Mouse (Mus musculus) spleen, adult 12 weeks (tissue): ENCODE data around the gene U2af1.
"Not testable (repeated sequence)": the region's sequence is repeated elsewhere in the genome, so short reads cannot be mapped to it uniquely, and the experiment has no call there.

ENCODE experiments used
- DNase-seq: peaks from one replicate; pipeline ENCODE4 v3.0.0; 2022; ENCODE audit warnings: low spot score

The U2af1 gene

DNA sequence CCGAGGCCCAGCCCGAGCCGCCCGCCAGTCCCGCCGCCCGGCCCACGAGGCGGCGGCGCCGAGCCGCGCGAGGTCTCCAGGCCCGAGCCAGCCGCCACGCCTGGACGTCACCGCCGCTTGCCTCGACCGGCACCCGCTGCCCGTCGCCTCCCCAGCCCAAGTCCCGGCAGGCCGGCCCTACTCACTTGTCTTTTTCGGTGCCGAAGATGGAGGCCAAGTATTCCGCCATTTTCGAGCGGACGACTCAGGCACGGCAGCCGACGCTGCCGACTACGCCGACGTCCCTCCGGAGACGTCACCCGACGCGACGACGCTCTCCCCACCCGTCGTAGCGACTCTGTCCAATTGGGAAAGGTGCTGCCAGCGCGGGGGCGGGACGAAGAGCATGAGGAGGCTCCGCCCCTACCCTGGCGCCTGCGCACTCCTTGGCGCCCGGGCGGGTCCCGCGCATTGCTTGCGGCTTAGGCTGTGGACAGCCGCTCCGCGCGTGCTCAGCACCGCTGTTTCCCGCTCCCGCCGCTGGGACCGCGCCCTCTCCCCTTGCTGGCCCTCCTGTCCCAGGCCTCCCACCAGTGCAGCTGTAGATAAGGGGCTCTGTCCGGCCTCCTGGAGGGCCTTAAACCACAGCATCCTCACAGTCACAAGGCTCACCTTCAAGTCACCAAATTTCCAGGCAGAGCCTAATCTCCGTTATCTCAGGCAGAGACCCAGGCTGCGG, at the start of gene U2af1:
Gene U2af1 (minus strand): TSS at position 425 of the 718 bp plus-strand sequence.
- peak; percentile 98 for DNase-seq

- no peak for DNase-seq
These were observed 46.8 kb upstream of the U2af1 start for GRCm38 (mm10) chr17:31705271-31706020.

GRCm38 (mm10) chr17:31703276-31703980, 44.7 kb upstream of the U2af1 start:
- DNase-seq: no peak

DNA sequence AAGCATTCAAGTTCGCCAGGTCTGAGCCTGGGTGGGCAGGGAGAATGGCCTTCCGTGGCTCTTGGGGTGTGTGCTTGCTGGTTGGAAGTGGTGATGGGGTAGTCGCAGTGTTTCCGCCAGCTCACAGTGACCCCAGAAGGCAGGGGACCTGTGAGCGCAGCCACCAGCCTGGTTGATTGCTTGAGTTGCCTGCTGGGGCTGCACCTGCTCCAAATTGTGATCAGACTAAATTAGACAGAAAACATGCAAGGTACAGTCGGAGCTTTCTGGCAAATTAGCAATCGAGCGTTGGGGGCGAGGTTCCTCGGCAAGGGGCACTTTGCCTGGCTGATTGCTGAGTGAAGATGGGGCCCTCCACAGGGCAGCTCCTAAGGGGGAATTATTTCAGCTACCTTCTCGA, 39.7 kb upstream of the U2af1 start:
- DNase-seq: no peak

GRCm38 (mm10) chr17:31695356-31695755, 36.7 kb upstream of the U2af1 start:
- DNase-seq: not testable (repeated sequence)

DNA sequence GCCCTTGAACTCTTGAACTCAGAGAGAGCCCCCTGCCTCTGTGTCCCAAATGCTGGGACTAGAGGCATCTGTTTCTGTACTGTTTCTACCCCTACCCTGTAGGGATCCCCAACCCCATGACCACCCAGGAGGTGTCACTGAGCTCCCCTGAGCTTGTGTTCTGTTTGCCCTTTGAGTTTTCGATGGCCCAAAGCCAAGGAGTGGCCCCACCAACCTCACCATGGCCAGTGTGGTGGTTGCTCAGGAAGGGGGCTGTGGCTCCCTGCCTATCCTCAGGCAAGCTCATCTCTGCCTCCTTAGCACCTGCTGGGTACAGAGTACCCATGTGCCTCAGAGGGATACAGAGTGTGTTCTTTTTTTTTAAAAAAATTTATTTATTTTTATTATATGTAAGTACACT, 36.3 kb upstream of the U2af1 start:
- no peak for DNase-seq

DNA sequence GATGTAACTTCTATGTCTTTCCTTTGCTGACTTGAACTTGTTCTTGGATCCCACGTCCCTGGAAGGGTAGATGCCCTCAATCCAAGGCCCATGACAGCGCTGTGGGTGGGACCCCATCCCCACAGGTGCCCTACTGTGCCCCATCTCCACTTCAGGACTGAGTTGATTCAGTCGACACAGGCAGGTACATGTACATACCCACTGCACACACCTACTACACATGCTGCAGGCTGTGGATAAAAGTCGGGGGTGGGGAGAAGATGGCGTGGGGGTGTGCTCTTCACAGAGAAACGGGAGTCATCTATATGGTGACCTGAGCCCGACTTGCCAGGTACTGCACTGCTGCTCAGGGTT, 35.3 kb upstream of the U2af1 start:
- no peak for DNase-seq

- DNase-seq: peak; percentile 47
These were observed 34.8 kb upstream of the U2af1 start for GRCm38 (mm10) chr17:31693330-31694022.

DNA sequence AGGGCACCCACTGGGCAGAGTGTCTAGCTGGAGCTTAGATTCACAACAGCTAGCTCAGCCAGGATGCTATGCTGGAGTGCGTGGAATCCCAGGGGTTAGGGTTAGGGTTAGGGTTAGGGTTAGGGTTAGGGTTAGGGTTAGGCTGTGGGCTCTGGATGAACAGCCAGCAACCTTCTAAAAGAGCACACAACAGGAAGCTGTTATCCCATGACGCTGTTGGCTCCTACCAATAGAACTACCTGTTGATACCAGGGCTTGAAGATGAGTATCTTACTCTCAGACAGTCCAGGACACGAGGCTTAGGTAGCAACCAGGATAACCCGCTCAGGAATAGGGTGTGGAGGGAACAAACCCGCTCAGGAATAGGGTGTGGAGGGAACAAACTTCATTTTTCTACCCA, 34.2 kb upstream of the U2af1 start:
- DNase-seq: no peak

DNA sequence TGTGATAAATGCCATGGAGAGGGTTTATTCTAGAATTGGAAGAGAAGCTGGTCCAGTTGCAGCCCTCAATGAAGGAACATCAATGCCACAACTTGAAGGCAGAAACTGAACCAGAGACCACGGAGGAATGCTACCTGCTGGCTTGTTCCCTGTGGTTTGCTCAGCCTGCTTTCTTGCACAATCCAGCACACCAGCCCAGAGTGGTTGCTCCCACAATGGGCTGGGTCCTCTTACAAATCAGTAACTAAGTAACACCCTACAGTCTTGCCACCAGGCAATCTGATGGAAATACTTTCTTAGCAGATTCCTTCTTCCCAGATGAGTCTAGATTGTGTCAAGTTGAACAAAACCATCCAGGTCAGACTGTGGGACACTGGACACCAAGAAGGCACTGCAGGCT, 30.9 kb upstream of the U2af1 start:
- DNase-seq: no peak

GRCm38 (mm10) chr17:31688112-31688511, 29.4 kb upstream of the U2af1 start:
- DNase-seq: no peak

DNA sequence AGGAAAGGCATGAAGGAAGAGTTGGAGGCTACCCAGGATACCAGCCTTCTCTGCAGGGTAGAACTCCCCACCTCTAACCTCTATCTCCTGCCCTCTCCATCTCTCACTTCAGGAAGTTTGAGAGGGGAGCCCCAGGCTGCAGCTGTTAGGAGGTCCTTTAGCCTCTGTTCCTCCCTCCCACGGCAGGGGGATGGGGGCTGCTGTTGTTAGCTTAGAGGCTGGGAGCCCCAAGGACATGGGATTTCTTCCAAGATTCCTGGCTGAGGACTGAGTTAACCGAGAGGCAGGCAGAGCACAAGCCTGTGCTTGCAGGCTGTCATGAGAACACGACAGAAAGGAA, 27.5 kb upstream of the U2af1 start:
- DNase-seq: no peak

GRCm38 (mm10) chr17:31685514-31686224, 27.0 kb upstream of the U2af1 start:
- peak; percentile 53 for DNase-seq

DNA sequence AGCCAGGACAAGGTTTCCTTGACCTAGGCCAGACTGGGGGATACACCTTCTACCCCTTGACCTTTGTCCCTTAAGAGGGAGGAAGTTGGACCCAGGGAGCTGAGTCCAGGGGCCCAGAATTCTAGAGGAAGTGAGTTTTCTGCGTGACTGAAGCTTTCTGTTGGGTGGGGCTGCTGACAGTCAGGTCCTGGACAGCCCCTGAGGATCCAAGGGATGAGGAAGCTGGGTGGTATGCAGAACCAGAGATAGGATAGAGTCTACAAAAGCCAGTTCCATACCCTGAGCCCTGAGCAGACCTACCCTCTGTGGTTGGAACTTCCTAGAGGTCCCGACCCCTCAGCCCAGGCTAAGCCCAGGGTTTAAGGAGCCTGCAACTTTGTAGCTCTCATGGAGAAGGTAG, 21.8 kb upstream of the U2af1 start:
- DNase-seq: no peak

DNA sequence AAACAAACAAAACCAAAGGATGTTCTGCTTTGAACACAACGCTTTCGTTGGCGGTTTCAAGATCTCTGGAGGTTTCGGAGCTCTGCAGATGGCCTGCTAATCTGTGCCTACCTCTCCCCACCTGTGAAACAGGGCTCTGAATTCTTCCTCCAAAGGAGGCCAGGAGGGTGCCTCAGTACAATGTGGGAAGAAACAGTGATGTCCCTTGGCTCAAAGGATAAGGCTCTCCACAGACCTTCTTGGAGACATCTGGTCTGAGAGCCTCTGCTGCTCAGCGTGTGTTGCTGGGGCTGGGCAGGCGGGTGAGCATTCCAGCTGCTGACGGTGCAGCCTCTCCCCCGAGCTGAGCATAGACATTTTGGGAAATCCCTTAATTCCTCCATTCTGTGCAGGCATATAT, 18.8 kb upstream of the U2af1 start, which contains the start of gene Cryaa:
Gene Cryaa (plus strand): TSS at position 301 of the 400 bp plus-strand sequence.
- DNase-seq: no peak

GRCm38 (mm10) chr17:31674426-31674825, 15.7 kb upstream of the U2af1 start:
- no peak for DNase-seq

GRCm38 (mm10) chr17:31672279-31672678, 13.6 kb upstream of the U2af1 start:
- no peak for DNase-seq

DNA sequence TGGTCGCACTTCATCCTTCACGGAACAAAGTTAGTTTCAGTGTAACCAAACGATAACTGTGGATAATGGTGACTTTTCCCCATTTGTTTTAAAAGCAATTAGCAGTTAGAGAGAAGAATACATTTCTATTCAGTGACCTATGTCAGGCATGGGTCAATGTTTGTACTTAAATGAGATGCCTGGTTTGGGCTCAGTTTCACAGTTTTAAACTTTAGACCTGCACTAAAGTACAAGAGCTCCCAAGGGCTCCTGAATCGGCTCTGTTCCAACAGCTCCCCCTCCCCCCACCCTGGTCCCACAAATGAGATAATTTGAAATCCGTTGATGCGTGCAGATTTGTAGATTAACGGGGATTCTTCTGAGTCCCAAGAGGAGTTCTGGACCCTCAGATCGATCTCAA, 13.0 kb upstream of the U2af1 start:
- no peak for DNase-seq

- DNase-seq: no peak
These were observed 11.5 kb upstream of the U2af1 start for GRCm38 (mm10) chr17:31670163-31670562.

DNA sequence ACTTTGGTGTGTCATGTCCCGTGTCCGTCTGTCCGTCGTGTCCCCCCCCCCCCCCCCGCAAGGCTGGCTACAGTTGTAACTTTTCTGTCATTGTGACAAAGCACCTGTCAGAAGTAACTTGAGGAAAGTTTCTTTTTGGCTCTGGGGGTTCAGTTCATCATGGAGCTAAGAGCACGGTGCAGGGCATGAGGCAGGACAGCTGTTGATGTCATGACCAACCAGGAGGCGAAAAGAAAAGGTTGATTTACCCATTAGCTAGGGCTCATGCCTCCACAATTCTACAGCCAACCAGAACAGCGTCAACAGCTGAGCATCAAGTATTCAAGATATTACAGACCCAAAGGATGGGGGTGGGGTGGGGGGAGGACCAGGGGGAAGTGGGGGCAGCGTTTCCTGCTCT, 9.6 kb upstream of the U2af1 start:
- no peak for DNase-seq

DNA sequence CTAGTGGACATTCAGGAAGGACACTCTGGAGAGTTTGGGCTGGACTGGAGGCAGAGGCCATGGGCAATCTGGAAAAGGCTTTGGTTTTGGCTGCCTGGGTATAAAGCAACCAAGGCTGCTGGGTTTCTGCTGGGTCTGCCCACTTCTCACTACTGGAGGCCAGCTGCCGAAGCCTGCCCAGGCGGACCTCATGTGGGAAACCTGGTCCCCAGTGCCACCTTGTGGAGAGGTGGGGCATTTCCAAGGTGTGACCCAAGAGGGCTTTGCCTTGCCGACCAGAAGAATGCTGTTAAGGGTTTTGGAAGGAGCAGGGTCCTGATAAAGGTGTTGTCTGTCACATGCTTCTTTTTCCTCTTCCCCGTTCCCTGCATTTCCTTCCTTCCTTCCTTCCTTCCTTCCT, 6.1 kb upstream of the U2af1 start:
- DNase-seq: peak; percentile 65

GRCm38 (mm10) chr17:31662855-31663254, 4.2 kb upstream of the U2af1 start:
- DNase-seq: no peak
